13 mouse cellular contexts compared by ENCODE assay signal in genomic region chr6:8141881-8142280, GRCm38 (mm10). TPM values are rescaled to one million over a fixed set of nuclear protein-coding genes. Genes with fewer than 3 reads are reported as not detected.
A peak's percentile ranks its signal among the peaks of the same experiment; 100 is the strongest.
DNase-seq lines count a peak whose midpoint lies in the region; ATAC-seq and TF ChIP-seq lines count a peak whose summit lies in the region.
"Had no signal": no experiment of that assay in that cellular context is flagged by ENCODE, and none has a peak within 500 bp of the region (broad histone marks: within the 10 kb centered on the region; RNA-seq: fewer than 3 reads in every experiment).

No protein-coding gene starts in this region.

- H3K4me3 ChIP-seq in limb, embryonic 11.5 days (ENCODE audit: low read depth, low read length), result no peak overlapping the region
- no peak overlapping the region for H3K4me3 ChIP-seq in limb, embryonic 10.5 days
- no peak overlapping the region for H3K4me3 ChIP-seq in limb, embryonic 14.5 days (replicated peaks; ENCODE audit: low read length)
- no peak overlapping the region for H3K4me3 ChIP-seq in layer of hippocampus, adult 2 months
- H3K4me3 ChIP-seq: embryonic facial prominence, embryonic 15.5 days; limb, embryonic 13.5 days had no signal

- H3K36me3 ChIP-seq in limb, embryonic 11.5 days (ENCODE audit: control insufficient read depth, insufficient read depth, low read length), result no peaks in the 10 kb centered on the region
- H3K36me3 ChIP-seq in limb, embryonic 10.5 days, result no peaks in the 10 kb centered on the region
- no peaks in the 10 kb centered on the region for H3K36me3 ChIP-seq in limb, embryonic 14.5 days (ENCODE audit: control insufficient read depth, insufficient read depth, low read length)
- H3K36me3 ChIP-seq: embryonic facial prominence, embryonic 15.5 days; limb, embryonic 13.5 days had no signal

- no peak for TF ChIP-seq POLR2A in limb, embryonic 14.5 days (IDR thresholded peaks at IDR 0.05; ENCODE audit: borderline replicate concordance, extremely low read depth, insufficient read depth, insufficient read length)

- no peaks in the 10 kb centered on the region for H3K4me1 ChIP-seq in limb, embryonic 11.5 days (ENCODE audit: control insufficient read depth, insufficient read depth, low read length)
- H3K4me1 ChIP-seq in limb, embryonic 10.5 days, result no peaks in the 10 kb centered on the region
- H3K4me1 ChIP-seq in limb, embryonic 14.5 days (ENCODE audit: control insufficient read depth, insufficient read depth, low read length), result no peaks in the 10 kb centered on the region
- H3K4me1 ChIP-seq: embryonic facial prominence, embryonic 15.5 days; limb, embryonic 13.5 days had no signal

- no peak for TF ChIP-seq CTCF in layer of hippocampus, adult 2 months (conservative IDR thresholded peaks at IDR 0.05)

- no peaks in the 10 kb centered on the region for H3K9me3 ChIP-seq in limb, embryonic 11.5 days (ENCODE audit: control insufficient read depth, low read length)
- H3K9me3 ChIP-seq in limb, embryonic 10.5 days (replicated peaks), result no peaks in the 10 kb centered on the region
- H3K9me3 ChIP-seq in limb, embryonic 14.5 days (ENCODE audit: control insufficient read depth, low read length), result no peaks in the 10 kb centered on the region
- H3K9me3 ChIP-seq: embryonic facial prominence, embryonic 15.5 days; limb, embryonic 13.5 days had no signal

- no peak overlapping the region for H3K9ac ChIP-seq in limb, embryonic 11.5 days (ENCODE audit: low read length)
- no peak overlapping the region for H3K9ac ChIP-seq in limb, embryonic 14.5 days (ENCODE audit: low read depth, low read length, severe bottlenecking)
- H3K9ac ChIP-seq: embryonic facial prominence, embryonic 15.5 days; forebrain, postnatal 0 days; limb, embryonic 13.5 days had no signal

- peak; percentile 37 for DNase-seq in limb, embryonic 11.5 days (ENCODE audit: low spot score)
- no peak for DNase-seq in limb, embryonic 10.5 days (ENCODE audit: low spot score)
- peak; percentile 50 for DNase-seq in ES-CJ7 (ENCODE audit: low read depth, low spot score)
- peak; percentile 68 for DNase-seq in adipocyte (ENCODE audit: low spot score)
- peak; percentile 87 for DNase-seq in limb, embryonic 14.5 days (ENCODE audit: low spot score)
- DNase-seq in MN1 (ENCODE audit: low spot score), result no peak
- no peak for DNase-seq in spleen, adult 12 weeks (ENCODE audit: low spot score)
- no peak for DNase-seq in layer of hippocampus, adult 2 months (ENCODE audit: low spot score in 2 of 2)
- DNase-seq: forebrain, postnatal 0 days; right cerebral cortex, postnatal 25 days; thymus, adult 2 months had no signal

- no peak for ATAC-seq in limb, embryonic 11.5 days (ENCODE audit: insufficient number of reproducible peaks, low FRiP score, low TSS enrichment, low read depth)
- no peak for ATAC-seq in limb, embryonic 14.5 days (ENCODE audit: low FRiP score, low read depth)
- ATAC-seq: forebrain, postnatal 0 days had no signal

- H3K27me3 ChIP-seq in limb, embryonic 11.5 days (ENCODE audit: control insufficient read depth, insufficient read depth, low read length), result no peaks in the 10 kb centered on the region
- no peaks in the 10 kb centered on the region for H3K27me3 ChIP-seq in limb, embryonic 10.5 days (ENCODE audit: low read depth, poor library complexity, severe bottlenecking)
- H3K27me3 ChIP-seq in limb, embryonic 14.5 days (ENCODE audit: control insufficient read depth, insufficient read depth, low read length), result no peaks in the 10 kb centered on the region
- H3K27me3 ChIP-seq: embryonic facial prominence, embryonic 15.5 days; limb, embryonic 13.5 days had no signal

- H3K4me2 ChIP-seq in limb, embryonic 11.5 days (ENCODE audit: low read depth, severe bottlenecking), result no peak overlapping the region
- no peak overlapping the region for H3K4me2 ChIP-seq in limb, embryonic 14.5 days (replicated peaks; ENCODE audit: low read depth, low read length, severe bottlenecking)
- H3K4me2 ChIP-seq: embryonic facial prominence, embryonic 15.5 days; limb, embryonic 13.5 days had no signal

- 40% methylated on average over 1 of the region's 1 CpGs for WGBS in limb, embryonic 11.5 days
- 41% methylated on average over 1 of the region's 1 CpGs for WGBS in limb, embryonic 10.5 days
- 40% methylated on average over 1 of the region's 1 CpGs for WGBS in limb, embryonic 14.5 days

- H3K27ac ChIP-seq in limb, embryonic 11.5 days (replicated peaks; ENCODE audit: low read depth, low read length), result no peak overlapping the region
- H3K27ac ChIP-seq in limb, embryonic 10.5 days, result no peak overlapping the region
- no peak overlapping the region for H3K27ac ChIP-seq in limb, embryonic 14.5 days (replicated peaks; ENCODE audit: low read depth, low read length)
- no peak overlapping the region for H3K27ac ChIP-seq in layer of hippocampus, adult 2 months
- H3K27ac ChIP-seq: embryonic facial prominence, embryonic 15.5 days; limb, embryonic 13.5 days had no signal

RNA-seq across cellular contexts. Expression of gene Col28a1, which starts 50.5 kb away (rescaled TPM):
- polyA plus RNA-seq in limb, embryonic 11.5 days (2014; fragmentation: Nextera tagmentation; extraction: Ambion mirVana), result 0.12 and 0.24 TPM in 2 replicates
- 0.08 and 0.15 TPM in 2 replicates for polyA plus RNA-seq in limb, embryonic 10.5 days (2016; fragmentation: Nextera tagmentation; extraction: Ambion mirVana)
- polyA plus RNA-seq in limb, embryonic 14.5 days (2012; rRNA removed), result 0.49 and 0.50 TPM in 2 replicates
- 0.28 and 0.30 TPM in 2 replicates for polyA plus RNA-seq in limb, embryonic 14.5 days (2014; fragmentation: Nextera tagmentation; extraction: Ambion mirVana)
- total RNA-seq in layer of hippocampus, adult 2 months (2021), result under 1 TPM; 0.25 to 0.54 TPM

Comparison
In these comparisons a context has a peak if more than half of its experiments do, and no peak if none do; other contexts are left out.
1. DNase-seq: peak in limb, embryonic 11.5 days (single experiment), ES-CJ7 (single experiment), adipocyte (single experiment) and limb, embryonic 14.5 days (single experiment); none in limb, embryonic 10.5 days (single experiment), MN1 (single experiment), spleen, adult 12 weeks (single experiment) and layer of hippocampus, adult 2 months (0 of 2).